Mouse (Mus musculus): ENCODE data around the gene Vmn1r183. TPM values are rescaled to one million over a fixed set of nuclear protein-coding genes. Genes with fewer than 3 reads are reported as not detected.

The Vmn1r183 gene
- 0.07 TPM for polyA plus RNA-seq (2017; shearing (Covaris generic))

DNA sequence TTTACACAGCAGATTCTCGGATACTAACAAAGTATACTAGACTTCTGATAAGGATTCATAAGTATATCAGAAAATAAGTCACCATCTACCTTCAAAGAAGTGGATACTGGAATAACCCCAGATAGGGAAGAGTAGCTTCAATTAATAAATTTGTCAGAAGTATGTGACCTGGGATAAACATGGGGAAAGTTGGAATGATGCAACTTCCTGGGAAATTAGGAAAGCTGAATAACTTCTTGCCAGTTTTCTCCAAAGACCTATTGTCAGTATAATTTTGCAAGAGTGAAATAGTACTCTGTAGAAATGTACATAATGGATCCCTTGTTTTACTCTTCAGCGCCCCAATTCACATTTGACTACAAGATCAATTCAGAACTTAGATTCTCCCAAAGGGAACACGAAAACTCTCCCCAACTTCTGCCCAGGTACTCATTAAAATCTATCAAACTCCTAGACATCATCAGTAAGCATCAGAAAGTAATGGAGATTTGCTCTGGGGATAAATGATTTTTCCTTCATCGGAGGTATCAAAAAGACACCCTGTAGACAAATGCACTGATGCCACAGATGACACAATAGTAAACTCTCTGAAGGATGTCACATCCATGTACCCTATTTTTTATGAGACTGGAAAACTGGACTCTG is at the start of gene Vmn1r183:
TSS of gene Vmn1r183 (plus strand) at position 595 of the 645 bp plus-strand sequence.

DNA sequence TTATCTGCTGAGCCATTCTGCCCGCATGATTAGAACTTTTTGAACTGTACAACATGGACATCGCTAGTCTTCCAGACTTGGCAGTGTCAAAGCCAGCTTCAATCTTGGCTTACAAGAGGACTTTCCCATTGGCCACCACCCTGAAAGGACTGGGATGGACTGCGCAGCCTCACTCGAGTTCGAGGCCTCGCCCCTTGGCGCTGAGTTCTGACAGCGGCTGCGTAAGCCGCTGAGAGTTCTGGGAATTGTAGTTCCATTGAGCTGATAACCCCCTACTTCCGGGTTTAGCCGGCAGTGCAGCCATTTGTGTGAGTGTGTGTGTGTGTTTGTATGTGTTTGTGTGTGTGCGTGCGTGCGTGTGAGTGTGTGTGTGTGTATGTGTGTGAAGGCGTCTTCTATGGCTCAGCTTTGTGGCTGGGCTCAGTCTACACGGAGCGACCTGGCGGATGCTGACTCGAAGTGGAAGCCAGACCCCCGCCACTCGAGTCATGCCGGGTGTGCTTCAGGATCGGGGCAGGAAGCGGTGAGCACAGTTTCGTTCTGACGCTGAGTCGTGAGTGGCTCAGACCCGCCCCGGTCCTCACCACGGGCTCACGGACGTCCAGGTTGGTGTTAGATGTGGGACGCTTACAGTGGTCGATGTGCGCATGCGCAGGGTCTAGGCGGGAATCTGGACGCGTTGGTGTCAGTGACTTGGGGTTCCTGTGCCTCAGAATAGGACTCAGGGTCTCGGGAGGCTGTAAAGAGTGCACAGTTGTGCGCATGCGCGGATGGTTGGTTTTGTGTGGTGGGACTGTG is 28.8 kb downstream of the Vmn1r183 start, which contains the start of gene Zfp180:
TSS of gene Zfp180 (plus strand) at position 291 of the 798 bp plus-strand sequence.

DNA sequence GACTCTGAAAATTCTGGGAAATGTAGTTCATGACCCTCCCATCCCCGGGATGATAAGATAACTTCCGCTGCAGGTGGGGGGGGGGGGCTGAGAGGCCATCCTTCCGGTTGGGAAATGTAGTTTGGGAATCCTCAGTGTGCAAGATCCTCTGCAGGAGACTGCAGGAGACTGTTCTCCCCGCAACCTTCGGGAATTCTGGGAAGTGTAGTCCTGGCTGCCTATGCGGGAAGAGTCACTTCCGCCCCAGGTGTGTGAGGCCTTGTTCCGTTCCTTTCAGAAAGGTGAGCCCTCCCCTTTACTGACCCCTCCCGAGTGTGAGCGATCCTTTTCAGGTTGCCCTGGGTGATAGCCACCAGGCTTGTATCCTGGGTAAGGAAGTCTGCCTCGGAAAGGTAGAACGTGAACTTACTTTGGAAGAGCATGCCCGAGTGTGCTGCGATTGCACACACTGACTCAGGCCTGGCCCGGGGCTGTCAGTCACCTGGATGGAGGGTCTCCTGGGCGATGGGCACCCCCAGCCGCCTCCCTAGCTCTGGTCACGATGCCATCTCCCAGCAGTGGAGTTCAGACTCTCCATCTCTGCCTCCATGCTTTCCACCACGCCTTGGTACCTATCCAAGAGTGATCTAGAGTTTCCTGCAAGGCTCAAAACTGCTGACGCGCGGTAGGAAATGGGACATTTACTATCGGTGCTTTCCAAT is 59.3 kb downstream of the Vmn1r183 start, which contains the start of gene Zfp112:
TSS of gene Zfp112 (plus strand) at position 159 of the 701 bp plus-strand sequence.

Other genes with a start within 250 kb of the Vmn1r183 start
- gene Vmn1r175, start 242.6 kb upstream of the Vmn1r183 start, polyA plus RNA-seq (2017; shearing (Covaris generic)), result not detected
- gene Vmn1r176, start 215.9 kb upstream of the Vmn1r183 start, polyA plus RNA-seq (2017; shearing (Covaris generic)), result not detected
- gene Vmn1r177, start 186.8 kb upstream of the Vmn1r183 start, polyA plus RNA-seq (2017; shearing (Covaris generic)), result not detected
- 0.17 TPM for gene Vmn1r178, start 161.2 kb upstream of the Vmn1r183 start, polyA plus RNA-seq (2017; shearing (Covaris generic))
- 0.11 TPM for gene Vmn1r179, start 126.3 kb upstream of the Vmn1r183 start, polyA plus RNA-seq (2017; shearing (Covaris generic))
- not detected for gene Vmn1r180, start 102.6 kb upstream of the Vmn1r183 start, polyA plus RNA-seq (2017; shearing (Covaris generic))
- gene Vmn1r181, start 78.6 kb upstream of the Vmn1r183 start, polyA plus RNA-seq (2017; shearing (Covaris generic)), result not detected
- 0.20 TPM for gene V1rd19, start 51.6 kb upstream of the Vmn1r183 start, polyA plus RNA-seq (2017; shearing (Covaris generic))
- gene Zfp180, start 28.7 kb downstream of the Vmn1r183 start, polyA plus RNA-seq (2017; shearing (Covaris generic)), result 42.6 TPM
- gene Zfp112, start 59.1 kb downstream of the Vmn1r183 start, polyA plus RNA-seq (2017; shearing (Covaris generic)), result 1.3 TPM
- 7.0 TPM for gene Zfp235, start 80.9 kb downstream of the Vmn1r183 start, polyA plus RNA-seq (2017; shearing (Covaris generic))
- gene Zfp114, start 121.8 kb downstream of the Vmn1r183 start, polyA plus RNA-seq (2017; shearing (Covaris generic)), result 0.21 TPM
- gene Zfp111, start 158.2 kb downstream of the Vmn1r183 start, polyA plus RNA-seq (2017; shearing (Covaris generic)), result not detected
- 2.0 TPM for gene Zfp109, start 184.3 kb downstream of the Vmn1r183 start, polyA plus RNA-seq (2017; shearing (Covaris generic))
- gene Zfp108, start 201.5 kb downstream of the Vmn1r183 start, polyA plus RNA-seq (2017; shearing (Covaris generic)), result 0.21 TPM
- 1.3 TPM for gene Zfp93, start 217.2 kb downstream of the Vmn1r183 start, polyA plus RNA-seq (2017; shearing (Covaris generic))
- gene Zfp61, start 248.0 kb downstream of the Vmn1r183 start, polyA plus RNA-seq (2017; shearing (Covaris generic)), result 10.0 TPM